Mouse (Mus musculus) MN1 (cell line): ENCODE measurements around the gene Rassf8.
A peak's percentile ranks its signal among the peaks of the same experiment; 100 is the strongest.

Source experiments
- DNase-seq: peaks from one replicate; pipeline ENCODE4 v3.0.0-alpha.2; 2016; ENCODE audit warnings: low spot score

Rassf8 gene

GRCm38 (mm10) chr6:145746132-145746849 is at the start of gene Rassf8:
Gene Rassf8 (plus strand): TSS chr6:145746748.
- DNase-seq, result peak; percentile 90

DNA sequence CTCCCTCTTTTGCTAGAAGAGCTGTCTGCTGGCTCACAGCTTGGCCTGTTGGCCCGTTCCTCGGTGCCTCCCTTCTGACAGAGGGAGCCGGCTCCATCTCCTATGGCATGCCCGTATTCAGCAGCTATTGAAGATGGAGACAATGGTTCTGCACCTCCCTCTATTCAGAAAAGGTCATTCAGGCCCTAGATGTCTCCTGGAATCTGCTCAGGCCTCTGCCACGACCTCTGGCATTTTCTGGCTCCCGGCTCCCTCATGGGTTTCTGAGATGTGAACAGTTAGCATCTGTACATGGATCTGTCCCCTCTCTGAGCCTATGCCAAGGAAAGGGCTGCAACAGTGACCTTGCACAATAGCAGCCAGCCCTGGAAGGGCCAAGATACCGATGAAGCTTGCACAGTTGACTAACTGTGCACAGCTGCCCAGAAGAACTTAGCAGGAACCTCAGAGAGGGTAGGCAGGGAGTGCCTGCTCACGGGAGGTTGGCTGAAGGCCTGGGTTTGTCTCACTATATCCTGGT is 45.5 kb upstream of the Rassf8 start:
- DNase-seq, result no peak

DNA sequence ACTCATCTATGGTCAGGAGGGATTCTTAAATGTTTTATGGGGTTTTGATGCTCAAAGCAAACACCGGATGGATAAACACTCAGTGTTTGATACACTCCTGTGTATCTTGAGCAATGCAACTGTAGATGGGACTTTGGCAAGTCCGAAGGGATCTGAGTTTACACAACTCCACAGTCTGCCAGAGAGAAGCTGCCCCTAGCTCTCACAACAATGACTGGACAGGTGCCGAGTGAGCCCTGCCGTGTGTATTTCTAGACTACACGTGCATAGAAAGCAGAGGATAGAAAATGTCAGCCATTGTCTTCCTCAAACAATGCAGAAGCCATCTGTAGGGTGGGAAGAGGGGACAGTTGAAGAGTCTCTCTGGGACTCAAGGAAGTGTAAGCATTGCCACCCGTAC is 42.9 kb upstream of the Rassf8 start:
- DNase-seq, result no peak

DNA sequence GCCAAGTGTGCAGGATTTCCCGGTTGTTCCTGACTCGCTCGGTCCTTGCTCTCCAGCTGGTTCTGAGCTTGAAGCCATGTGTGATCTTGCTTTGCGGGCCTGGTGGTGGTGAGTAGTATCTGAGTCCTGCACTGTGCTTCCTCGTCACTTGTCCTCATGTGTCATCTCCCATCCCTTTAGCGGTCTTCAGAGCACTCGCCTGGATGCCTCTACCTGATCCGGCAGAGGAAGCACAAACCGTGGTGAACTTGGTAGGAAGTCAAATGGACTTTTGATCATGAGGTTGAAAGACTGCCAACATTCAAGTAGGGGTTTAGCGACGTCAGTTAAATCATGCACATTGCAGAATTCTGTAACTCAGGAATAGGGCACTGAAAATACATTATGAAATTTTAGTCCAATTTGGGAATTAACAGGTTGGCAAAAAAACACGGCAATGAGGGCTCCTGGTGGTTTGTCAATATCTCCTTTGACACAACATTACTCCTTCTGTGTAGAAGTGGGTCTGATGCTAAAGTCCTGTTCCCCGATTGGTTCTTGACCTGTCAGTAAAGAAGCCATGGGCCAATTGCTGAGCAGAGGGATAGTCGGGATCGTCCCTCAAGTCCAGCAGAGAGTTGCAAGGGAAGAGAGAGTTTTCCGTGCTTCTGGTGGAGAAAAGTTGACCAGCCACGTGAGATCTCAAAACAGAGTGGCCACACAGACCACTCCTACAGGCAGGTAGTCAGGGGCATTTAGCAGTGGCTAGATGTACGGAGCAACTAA is 36.4 kb upstream of the Rassf8 start:
- DNase-seq, result no peak

- no peak for DNase-seq
Measured at GRCm38 (mm10) chr6:145710797-145711196, 35.8 kb upstream of the Rassf8 start.

DNA sequence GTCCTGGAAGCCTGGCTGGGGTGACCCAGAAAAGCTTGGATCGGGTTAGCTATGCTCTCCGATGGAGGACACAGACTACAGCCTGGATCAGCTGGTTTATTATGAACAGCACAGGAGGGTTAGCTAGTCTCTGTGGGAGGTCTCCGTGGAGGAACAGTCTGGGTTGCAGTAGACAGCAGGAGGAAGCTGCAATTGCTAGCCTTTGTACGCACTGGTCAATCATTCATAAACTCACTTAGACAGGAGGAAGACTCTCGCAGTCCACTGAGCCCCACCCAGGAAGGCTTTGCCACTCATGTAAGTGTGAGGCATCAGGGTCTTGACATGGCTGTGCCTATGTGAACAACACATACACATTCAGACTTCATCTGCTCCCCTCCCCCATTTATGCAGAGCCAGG is 35.2 kb upstream of the Rassf8 start:
- DNase-seq, result no peak

DNA sequence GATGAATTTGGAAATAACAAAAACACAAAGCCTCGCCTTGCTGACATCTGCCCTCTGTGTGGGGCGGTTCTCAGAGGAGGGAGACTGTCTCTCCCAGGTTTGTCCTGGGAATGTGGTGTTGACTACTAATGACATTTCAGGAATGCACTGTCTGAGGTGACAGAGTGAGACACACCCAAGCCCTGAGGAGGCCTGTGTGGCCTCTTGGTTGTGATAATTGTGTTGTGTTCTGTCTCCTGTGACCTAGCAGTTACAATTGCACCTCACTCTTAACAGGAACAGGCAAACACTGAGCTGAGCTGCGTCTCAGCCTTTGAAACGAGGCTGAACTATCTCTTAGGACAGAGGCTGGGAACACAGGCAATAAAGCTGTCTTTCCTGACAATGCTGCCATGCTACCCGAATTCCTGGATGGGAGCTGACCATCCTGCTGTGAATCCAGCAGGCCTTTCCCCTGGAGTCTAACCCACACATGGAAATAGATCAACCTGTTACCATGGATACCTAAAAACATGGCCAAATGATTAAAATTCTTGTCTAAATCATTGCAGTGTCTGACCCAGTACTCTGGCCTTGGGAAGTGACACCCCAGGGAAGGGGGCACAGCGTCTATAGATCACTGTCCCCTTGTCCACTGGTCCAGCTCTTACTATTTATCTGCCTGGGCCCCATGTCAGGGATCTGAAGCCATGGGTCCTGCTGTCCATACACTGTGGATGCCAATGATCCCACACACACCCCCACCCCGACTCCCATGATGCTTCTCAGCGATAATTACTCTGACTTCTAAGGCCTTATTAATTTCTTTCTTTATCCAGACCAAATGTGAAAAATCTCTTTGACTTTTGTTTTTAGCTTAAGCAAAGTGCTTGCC is 33.1 kb upstream of the Rassf8 start:
- DNase-seq, result no peak

DNA sequence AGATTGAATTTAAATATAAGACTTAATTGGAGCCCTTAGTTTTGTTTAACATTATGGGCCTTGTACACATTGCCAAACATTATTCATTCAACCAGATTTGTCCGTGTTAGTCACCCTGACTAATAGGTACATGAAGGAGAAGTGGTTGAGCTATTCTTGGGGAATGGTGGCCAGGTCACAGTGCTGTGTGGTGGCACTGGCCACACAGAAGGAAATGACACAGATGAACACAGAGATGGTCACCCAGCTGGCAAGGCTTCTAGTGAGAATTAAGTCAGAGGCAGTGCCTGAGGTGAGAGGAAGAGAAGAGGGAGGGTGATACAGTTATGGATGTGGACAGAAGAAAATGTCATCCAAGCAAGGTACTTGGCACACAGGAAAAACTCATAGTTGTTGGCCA is 32.4 kb upstream of the Rassf8 start:
- DNase-seq, result no peak

GRCm38 (mm10) chr6:145722596-145722995 is 24.0 kb upstream of the Rassf8 start:
- DNase-seq, result no peak

DNA sequence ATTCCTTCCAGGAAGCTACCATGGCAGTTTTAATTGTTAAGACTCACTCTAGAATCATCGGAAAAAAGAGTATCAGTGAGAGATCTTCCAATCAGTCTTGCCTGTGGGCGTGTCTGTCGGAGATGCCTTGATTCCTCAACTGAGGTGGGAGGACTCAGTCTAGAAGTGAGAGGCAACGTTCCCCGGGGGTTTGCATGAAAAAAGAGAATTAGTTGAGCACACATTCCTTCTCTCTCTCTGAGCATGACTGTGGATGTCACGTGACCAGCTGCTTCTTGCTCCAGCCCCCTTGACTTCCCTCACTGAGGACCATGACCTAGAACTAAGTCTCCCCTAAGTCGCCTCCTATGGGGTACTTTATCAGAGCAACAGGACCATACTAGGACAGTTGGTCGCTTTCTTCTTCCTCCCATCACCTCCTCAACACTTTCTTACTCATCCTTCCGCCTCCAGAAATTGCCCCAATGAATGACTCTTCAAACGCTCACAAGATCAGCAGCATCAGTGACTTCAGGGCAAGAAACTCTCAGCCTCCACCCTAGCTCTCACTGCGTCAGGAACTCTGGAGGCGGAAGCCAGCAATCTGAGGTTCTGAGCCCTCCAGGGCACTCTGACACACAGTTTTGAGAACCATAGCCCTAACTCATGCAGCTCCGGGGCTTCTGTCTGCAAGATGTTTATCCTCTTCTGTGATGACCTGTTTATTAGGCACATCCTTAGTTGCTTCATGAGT is 23.3 kb upstream of the Rassf8 start:
- DNase-seq, result no peak

DNA sequence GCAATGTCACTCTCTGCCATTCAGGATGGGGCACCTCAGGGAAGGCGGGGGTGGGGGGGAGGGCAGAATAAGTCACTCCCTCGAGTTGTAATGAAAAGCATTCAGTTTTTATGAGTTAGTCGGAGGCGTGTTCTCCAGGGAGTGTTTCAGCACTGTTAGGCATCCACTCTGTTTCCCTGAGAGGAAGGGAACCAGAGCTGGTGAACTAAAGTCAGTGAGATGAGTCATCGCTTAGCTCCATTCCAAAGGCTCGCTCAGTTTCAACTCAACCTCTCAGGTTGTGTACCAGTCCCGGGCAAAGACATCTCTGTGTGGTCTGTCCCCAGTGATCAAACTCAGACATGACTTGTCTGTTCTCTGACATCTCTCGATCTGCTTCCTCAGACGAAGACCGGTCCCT is 20.7 kb upstream of the Rassf8 start:
- DNase-seq, result peak; percentile 13

DNA sequence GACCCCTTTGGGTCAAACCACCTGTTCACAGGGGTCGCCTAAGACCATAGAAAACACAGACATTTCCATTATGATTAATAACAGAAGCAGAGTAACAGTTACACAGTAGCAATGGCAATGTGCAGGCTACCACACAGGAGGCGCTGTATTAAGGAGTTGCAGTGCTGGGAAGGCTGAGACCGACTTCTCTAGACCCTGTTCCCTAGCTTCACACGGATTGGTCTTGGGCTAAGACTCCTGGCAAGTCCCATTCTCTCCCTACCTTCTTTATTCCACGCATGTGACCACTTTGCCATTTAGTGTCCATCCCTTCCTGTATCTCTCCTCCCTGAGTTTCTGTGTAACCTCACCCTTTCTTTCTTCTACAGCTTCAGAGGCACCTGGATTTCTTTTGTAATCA is 19.6 kb upstream of the Rassf8 start:
- no peak for DNase-seq

GRCm38 (mm10) chr6:145732868-145733267 is 13.7 kb upstream of the Rassf8 start:
- no peak for DNase-seq

GRCm38 (mm10) chr6:145733276-145733675 is 13.3 kb upstream of the Rassf8 start:
- DNase-seq, result no peak

DNA sequence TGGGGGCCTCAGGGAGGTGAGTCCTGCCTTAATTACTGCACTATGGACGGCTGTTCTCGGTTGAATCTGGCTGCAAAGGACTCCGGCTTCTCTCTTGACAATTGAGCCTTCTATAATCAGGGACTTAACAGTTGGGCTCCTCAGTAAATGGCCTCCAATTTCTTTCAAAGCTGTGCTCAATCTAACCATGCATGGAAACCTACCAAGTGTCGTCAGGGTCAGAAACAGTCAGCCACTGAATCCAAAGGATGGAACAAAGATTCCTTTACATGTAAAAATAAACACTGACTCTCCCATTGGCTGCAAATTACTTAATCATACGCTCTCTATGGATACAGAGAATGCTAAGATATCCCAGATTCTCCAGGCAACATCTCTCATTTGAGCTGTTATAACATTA is 12.6 kb upstream of the Rassf8 start:
- no peak for DNase-seq

GRCm38 (mm10) chr6:145736099-145736498 is 10.4 kb upstream of the Rassf8 start:
- no peak for DNase-seq

DNA sequence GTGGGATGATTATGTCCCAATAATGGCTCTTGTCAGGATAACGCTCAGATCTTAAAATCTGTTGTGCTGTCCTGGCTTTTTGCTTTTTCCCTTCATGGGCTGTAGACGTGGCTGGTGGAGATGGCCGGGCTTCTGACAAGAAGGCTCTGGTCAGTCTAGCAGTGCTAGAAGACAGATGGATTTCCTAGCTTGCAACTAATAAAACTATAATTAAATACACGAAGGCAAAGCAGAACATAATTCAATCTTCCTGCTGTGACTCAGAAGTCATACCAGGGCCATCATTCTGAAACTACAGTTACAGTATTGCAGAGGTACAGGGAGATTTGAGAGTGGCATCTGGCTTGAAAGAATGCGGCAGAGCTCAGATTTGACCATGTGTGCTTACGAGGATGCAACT is 7.3 kb upstream of the Rassf8 start:
- DNase-seq, result peak; percentile 73

GRCm38 (mm10) chr6:145740011-145740410 is 6.5 kb upstream of the Rassf8 start:
- DNase-seq, result no peak

- no peak for DNase-seq
Measured at GRCm38 (mm10) chr6:145745291-145745690, 1.3 kb upstream of the Rassf8 start.

- peak; percentile 52 for DNase-seq
Measured at GRCm38 (mm10) chr6:145746921-145747670, 548 bp downstream of the Rassf8 start.
